Mouse (Mus musculus) common myeloid progenitor, adult 5-6 weeks (primary cell): Measurements from ENCODE around the gene Acaa1b. TPM values are rescaled to one million over a fixed set of nuclear protein-coding genes. Genes with fewer than 3 reads are reported as not detected.
A peak's percentile ranks its signal among the peaks of the same experiment; 100 is the strongest.

Experiments
- ATAC-seq: replicated peaks from 2 replicates; pipeline ENCODE4 v1.8.0; 2016; ENCODE audit warnings: low read depth, mild to moderate bottlenecking, moderate TSS enrichment, inconsistent platforms; ENCODE audit not compliant: poor library complexity, severe bottlenecking
- total RNA-seq: library from RNA; stranded (forward); fragments of 200-1000, 187-1606 nt; gene quantifications from 2 replicates; pipeline ENCODE4 v1.2.3, GENCODE M21; 2017

Acaa1b gene
- not detected in 2 replicates for total RNA-seq

DNA sequence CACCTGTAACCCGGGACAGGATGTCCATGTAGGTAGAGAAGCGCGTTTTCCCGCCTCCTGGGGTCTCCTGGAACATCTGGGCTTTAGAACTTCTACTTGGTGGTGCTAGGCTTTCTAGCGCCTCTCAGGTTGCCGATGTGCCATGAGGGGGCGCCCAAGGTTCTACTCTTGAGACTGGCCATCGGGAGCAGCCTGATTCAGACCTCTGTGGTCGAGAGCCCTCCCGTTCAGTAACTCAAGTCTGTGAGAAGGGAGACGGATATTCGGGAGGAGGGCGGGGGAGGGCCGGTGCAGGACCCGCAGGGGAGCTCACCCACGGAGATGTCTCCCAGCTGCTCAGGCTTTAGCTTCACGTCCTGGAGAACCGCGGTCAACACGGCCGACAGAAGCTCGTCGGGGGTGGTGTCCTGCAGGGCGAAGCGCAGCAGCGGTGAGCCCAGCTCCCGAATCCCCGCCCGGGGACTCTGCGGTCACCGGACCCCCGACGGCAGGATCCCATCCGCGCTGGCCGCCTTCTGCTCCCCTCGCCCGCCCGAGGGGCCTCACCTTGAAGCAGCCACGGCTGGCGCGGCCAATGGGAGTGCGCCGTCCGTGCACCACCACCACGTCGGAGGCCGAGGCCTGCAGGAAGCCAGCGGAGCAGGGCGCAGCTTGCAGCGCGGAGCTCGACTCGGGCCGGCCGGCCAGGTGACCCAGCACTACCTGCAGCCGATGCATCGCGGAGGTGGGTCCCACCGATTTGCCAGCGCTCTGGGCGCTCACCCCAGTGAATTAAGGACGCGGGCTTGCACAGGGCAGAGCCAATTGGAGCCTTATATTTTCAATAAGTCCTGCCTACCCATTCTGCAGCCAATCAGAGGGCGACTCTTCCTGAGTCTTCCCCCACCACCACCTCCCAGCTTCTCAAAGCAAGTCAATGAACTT is at the start of gene Acaa1b:
Gene Acaa1b, minus strand, starts transcription at position 816 of the 924 bp plus-strand sequence.
- peak; percentile 78 for ATAC-seq

DNA sequence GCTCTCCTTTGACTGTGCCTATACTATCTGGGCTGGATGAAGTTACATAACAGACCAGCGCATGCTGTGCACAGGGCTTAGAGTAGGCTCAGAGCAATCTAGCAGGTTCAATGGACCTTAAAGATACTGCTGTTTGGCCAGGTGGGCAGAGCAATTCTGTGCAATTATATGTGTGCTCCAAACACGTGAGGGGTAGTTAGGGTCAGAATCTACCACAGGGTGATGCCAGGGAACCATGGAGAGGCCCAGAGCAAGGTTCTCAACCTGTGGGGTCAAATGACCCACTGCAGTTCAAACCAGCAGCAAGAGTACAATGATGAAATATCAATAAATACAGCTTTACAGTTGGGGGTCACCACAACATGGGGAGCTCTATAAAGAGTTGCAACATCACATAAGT is 49.8 kb upstream of the Acaa1b start:
- ATAC-seq = no peak

DNA sequence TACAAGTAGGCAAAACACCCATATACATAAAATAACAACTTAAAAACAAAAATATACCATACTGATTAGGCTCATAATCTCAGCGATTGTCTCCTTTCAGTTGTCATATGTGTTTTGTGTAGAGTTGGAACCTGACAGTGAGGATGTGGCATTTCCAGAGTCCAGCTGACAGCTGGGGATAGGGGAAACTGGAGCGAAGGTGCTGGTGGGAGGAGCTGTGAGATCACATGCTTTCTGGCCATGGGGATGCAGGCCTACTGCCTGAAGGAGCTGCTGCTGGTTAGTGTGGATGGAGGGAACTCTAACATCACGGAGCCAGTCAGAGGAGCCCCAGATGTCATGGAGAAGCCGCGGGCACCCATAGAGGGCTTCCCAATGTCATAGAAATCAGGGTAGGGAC is 48.9 kb upstream of the Acaa1b start:
- no peak for ATAC-seq

DNA sequence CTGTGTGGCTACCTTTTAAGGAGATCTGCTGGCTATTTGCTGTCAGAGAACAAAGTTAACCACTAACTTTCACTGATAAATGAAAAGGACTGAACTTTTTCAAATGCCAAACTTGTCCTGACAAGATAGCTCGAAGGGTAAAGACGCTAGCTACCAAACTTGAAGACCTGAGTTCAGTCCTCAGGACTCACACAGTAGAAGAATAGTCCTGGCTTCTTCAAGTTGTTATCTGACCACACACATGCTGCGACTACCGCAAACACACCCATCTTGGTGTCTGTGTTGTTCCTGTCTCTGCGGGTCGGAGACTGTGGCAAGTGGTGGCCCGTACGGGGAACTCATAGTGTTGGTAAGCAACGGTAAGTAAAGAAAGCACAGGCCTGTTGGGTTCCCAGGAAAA is 46.7 kb upstream of the Acaa1b start:
- no peak for ATAC-seq

DNA sequence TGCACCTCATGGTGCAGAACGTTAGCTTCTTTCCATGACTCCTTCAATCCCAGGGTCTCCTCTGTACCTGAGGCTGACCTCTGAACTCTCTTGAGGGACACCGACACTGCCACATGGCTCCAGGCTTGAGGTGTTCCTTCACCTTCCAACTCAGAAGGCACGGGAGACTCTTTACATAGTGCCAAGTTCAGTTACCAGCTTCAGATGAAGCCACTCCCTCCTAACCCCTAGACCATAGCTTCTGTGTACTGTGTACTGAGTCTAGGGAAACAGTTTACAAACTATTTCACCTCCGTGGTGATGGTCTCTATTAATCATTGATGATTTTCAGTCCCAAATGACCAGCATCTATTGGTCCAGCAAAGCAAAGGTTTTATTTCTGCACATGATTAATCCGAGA is 44.8 kb upstream of the Acaa1b start:
- ATAC-seq = no peak

DNA sequence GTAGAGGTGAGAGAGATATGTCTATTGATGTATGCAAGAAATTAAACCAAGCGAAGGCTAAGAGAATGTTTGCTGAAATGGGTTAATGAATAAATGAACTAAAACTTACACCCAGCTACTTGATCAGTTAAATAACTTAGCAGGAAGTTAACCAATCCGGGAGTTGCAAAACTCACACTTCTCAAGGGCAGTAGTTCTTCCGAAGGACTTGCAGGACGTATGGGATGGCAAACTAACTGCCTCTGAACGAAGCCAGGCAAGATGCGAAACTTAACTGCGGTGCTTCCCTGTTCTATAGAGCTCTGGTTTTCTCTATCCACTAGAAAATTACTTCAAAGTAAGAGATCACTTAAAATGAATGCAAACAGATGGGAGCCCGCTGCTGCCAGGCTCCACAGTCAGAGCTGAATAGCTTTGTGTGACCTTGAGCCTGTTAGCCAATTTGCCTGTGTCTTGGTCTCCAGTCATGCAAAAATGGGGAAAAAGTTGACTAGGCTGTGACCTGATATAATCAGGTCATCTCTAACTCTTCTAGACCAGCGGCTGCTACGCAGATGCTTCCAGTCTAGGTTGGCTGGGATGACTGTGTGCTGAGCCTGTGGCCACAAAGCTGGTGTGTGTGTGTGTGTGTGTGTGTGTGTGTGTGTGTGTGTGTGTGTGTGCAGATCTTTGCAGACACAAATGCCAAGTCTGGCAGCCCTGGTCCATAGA is 42.4 kb upstream of the Acaa1b start:
- no peak for ATAC-seq

DNA sequence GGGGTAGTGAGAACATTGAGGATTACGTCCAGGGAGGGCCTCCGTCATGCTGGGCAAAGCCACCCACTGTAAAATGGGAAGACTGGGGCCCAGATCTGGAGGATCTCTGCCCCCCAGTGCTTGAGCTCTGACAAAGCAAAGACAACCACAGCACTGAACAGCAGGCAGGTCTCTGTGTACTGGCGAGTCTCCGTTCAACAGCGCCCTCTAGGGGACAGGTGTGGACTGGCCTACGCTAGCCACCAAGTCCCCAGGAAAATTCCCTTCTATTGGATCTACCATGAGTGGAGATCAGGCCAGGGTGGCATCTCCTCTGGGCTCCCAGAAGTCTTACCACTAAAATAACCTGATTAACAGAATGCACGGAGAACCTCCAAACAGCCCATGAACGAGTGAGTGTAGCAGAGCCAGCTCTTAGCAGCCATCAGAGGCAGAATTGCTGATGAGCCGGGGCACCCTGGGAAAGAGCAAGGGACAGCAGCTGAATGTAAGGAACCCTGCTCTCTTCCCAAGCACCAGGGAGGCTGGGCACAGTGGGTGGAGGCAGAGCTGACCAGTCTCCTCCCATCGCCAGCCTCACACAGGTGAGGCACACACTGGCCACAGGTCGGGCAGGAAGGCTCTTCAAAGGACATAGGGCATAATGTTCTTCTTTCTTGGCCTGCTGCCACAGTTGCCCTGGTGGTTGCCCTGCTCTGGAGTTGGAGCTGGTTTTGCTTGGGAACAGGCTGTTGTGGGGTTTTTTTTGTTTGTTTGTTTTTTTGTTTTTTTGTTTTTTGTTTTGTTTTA is 35.5 kb upstream of the Acaa1b start:
- ATAC-seq = 0 out of 2 replicates have a peak, but pooled peaks have one; percentile 15

DNA sequence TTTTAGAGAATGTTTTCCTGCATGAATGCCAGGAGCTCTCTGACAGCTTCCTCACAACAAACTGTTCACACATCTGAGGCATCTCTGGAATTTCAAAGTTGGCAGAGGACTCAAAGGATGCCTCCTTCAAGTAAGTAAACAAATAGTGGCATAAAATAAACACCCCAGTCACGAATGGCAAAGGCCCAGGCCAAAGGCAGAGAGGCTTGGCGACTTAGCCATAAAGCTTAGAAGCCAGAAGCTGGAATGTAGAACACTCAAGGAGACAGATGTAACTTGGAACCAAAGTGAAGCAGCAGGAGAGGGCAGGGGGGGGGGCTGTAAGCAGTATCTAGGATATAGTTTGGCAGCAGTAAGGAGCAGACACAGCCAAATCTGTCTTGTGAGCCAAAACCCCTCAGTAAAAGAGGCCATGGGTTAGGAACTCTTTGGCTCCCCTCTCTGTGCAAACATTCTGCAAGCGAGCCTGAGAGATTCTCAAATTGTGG is 24.4 kb upstream of the Acaa1b start:
- no peak for ATAC-seq

DNA sequence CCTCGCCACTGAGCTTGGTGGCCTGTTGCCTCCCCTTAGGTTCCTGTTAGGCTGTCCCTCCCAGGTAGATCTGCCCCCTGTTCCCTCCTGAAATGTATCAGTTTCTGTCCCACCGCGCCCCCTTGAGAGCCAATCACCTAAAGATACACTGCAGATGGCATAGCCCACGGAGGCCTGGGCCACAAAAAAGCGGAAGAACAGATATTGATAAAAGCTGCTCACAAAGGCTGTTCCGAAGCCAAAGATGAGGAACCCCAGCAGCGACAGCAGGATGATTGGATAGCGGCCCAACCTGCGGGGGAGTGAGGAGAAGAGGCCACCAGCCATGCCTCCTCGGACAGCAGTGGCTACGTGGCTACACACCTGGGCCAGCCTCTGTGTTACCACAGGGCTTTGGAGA is 22.4 kb upstream of the Acaa1b start:
- ATAC-seq = no peak

DNA sequence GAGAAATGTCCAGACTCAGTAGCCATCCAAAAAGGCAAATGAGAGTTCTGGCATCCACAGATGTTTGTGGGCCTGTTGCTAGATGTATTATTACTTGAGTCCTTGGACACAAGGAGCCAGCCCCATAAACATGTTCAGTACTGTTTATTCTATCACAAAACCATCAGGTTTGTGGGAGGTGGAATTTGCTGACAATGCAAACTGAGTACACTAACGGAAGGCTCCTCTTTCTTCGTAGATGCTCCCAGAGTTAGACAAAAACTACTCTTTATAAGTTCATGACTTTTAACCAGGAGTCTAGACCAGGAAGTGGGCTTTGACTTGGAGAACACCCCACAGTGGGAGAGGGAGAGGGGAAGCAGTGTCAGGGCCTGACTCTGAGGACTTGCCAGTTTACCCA is 10.7 kb upstream of the Acaa1b start:
- no peak for ATAC-seq

DNA sequence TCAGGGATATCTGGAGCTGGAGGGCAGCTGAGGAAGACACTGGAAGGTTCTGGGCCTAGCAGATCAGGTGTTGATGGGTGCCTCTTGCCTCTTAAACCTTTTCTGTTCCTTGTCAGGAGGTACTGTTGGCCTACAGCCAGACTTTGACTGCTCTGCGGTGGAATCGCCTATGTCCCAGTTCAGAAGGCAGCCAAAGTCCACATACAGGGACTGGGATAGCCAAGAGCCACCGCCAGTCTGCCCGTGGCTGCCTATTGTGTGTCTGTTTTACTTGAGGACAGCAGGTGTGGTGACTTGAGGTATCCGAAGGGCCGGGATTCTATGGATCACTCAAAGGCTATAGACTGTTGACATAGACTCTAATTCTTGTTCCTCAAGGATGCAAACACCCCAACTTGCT is 8.7 kb upstream of the Acaa1b start:
- no peak for ATAC-seq

DNA sequence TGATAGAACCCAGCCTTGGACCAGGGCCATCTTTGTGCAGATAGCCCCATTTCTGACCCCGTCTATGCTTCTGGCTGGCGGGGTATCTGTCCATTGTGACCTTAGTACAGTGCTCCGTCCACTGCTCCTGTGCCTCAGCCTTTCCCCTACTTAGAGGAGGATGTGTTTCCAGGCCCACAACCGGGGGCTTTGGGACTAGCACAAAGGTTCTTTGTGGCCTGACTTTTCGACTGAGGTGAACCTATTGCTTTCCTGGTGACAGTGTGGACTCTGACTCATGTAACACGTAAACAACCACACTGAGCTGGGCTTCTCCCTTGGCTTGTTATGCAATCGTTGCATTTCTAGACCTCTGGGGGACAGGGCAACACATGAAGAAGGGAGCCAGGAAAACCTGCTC is 7.8 kb upstream of the Acaa1b start:
- no peak for ATAC-seq

DNA sequence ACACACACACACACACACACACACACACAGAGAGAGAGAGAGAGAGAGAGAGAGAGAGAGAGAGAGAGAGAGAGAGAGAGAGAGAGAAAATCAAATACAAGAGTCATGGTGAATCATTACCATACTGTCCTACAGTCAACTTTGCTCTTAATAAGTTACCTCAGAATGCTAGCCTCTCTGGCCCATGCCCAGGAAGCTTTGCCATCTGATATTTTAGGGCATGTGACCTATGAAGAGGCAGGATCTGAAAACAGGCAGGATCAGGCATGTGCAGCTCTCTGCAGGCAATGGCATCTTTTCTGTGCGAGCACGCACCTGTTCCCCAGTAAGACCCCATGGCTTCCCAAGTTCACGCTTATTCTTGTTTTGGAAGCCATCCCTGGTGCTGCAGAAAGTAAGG is 3.8 kb upstream of the Acaa1b start:
- ATAC-seq = no peak

DNA sequence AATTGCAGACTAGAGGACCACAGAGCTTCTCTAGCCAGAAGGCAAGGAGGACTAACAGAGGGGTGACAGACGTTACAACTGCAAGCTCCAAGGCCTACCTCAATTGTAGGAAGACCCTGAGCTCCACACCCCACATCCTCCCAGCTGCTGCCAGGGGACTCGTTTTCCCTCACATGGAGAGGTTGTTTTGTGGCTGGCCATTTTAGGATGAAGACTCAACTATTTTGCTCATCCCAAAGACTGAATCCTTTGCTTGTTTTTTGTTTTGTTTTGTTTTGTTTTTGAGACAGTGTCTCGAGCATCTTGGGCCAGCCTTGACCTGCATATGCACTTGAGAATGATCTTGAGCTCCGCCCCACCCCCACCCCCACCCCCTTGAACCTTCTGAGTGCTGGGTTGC is 2.0 kb upstream of the Acaa1b start, which contains the start of gene Gm47289:
Gene Gm47289, plus strand, starts transcription at position 301 of the 400 bp plus-strand sequence.
- no peak for ATAC-seq

DNA sequence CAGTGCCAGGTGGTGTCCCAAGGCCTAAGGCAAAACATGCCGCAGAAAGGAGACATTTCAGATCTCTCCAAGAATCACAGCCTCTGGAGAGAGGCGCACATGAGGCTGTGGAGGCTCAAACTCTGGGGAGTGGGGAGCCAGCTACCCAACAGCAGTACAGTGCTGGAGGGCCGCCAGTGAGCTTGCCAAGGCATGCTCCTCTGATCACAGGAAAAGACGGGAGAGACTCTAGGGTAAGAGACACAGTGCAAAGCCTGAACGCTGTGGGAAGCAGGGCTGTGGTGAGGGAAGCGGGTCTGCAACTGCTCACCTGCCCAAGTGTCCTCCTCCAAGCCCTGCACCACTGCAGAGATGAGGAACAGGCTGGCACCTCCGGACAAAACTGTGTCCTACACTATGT is 1.1 kb downstream of the Acaa1b start:
- ATAC-seq = no peak

DNA sequence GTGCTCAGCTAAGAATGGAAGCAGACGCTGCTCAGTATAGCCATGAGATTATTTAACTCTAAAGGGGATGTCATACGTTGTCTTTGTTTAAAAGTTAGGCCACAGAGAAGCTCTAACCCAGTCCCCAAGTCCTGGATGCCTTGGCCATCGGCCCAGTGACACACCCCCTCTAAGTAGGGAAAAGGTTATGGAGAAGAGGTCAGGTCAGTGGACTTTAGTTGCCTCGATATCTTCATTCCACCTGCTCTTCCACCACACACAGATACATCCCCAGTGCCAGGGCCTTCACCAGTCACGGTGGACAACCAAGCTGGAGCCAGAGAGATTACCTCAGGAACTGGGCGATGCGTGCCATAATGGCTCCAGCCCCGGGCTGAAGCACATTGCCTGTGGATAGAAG is 1.5 kb downstream of the Acaa1b start:
- ATAC-seq = no peak

DNA sequence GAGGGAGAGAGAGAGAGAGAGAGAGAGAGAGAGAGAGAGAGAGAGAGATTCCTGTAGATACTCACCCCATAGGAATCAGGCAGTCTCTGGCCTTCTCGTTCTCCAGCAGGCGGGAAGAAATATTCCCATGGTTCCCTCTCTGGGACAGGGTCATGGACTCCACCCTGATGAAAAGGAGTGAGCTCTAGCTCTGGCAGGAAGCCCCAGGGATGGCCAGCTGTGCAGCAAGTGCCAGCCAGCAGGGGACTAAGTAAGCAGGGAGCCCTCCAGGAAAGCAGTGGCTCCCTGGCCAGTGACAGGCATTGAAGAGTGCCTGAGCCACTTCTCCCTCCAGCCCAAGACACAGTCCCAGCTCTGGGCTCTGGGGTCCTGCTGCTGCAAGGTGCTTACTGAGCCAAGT is 5.1 kb downstream of the Acaa1b start:
- no peak for ATAC-seq

DNA sequence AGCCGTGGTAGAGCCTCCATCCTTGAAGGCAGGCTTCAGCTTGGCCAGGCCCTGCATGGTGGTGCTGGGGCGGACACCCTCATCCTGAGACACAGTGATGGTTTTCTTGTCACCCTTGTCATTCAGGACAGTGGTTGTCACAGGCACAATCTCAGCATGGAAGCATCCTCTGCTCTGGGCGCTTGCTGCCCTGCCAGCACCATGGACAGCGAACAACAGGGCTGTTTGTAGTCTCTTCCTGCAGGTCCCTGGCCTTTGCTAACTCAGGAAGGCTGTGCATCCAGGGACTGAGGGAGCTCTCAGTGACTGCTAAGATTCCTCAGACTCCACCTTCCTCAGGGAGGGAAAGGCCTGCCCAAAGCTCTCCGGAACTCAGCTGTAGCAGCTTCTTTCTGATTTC is 7.3 kb downstream of the Acaa1b start:
- ATAC-seq = peak; percentile 74

DNA sequence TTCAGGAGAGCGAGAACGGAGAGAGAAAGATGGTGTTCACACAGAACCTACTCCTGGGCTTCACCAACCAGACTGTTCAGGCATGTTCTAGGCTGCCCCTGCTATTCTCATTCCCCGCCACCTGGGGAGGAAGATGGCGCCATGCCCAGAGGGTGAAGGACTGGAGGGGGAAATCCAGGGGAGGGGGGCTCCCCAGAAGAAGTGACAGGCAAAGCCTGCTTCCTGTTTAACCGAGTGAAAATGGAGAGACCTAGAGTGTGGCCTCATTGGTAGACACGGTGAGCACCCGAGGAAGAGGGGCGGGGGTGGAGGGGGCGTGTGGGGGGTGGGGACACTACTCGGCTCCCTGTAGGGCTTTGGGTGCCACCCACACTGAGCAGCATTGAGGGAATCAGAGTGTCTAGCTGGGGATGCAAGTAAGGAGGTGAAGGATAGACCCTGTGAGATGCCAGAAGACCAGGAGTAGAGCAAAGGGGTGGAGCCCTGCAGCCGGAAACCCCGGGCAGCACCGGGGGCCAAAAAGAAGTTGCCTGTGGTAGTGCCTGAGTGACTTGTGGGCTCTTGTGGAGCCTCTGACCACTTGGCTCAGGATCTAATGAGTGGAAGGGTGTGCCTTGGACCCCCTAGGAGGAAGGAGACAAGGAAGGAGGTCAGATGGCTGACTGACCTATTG is 10.7 kb downstream of the Acaa1b start:
- no peak for ATAC-seq

DNA sequence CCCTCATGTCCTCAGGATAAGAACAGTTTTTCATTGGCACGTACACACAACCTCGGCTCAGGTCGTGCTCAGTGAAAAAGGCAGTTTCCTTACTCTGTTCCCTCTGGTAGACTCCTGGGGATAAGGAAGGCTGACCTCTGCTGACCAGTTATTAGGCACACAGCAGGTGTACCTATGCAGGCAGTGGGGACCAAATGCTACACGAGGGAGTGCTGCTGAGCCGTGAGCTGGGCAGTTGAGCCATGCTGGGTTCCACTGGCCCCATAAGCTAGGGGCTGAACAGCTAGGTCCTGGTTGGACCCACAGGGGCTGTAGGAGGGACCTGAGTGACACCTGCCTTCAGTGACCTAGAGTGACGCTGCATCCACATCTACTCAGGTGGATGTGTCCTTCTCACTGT is 11.3 kb downstream of the Acaa1b start:
- ATAC-seq = no peak
